Mouse (Mus musculus) inflammation-experienced regulatory T-cells, adult 6 months (primary cell): ENCODE data around the gene Snx29. TPM values are rescaled to one million over a fixed set of nuclear protein-coding genes. Genes with fewer than 3 reads are reported as not detected.
A peak's percentile ranks its signal among the peaks of the same experiment; 100 is the strongest.

Experiments used
- ATAC-seq: one replicate; pipeline ENCODE4 v1.8.0; 2017
- polyA plus RNA-seq, 3 experiments: library from polyadenylated mRNA; unstranded; fragments of 100-300 nt; shearing (Covaris generic); gene quantifications; one replicate each; pipeline ENCODE4 v1.2.1; 2017

The Snx29 gene
- polyA plus RNA-seq, 3 experiments from 2014 or later: 4.4 to 14.3 (median 6.1) TPM

GRCm38 (mm10) chr16:11601336-11602082, 278.8 kb downstream of the Snx29 start:
- no peak for ATAC-seq

GRCm38 (mm10) chr16:11603667-11604422, 281.1 kb downstream of the Snx29 start:
- no peak for ATAC-seq

GRCm38 (mm10) chr16:11612526-11613126, 289.9 kb downstream of the Snx29 start:
- ATAC-seq: no peak

GRCm38 (mm10) chr16:11614401-11615014, 291.8 kb downstream of the Snx29 start:
- no peak for ATAC-seq

GRCm38 (mm10) chr16:11615633-11616032, 292.9 kb downstream of the Snx29 start:
- ATAC-seq: no peak

- no peak for ATAC-seq
Observed at GRCm38 (mm10) chr16:11619951-11620350, 297.2 kb downstream of the Snx29 start.

GRCm38 (mm10) chr16:11621042-11621441, 298.3 kb downstream of the Snx29 start:
- no peak for ATAC-seq

GRCm38 (mm10) chr16:11621664-11622063, 299.0 kb downstream of the Snx29 start:
- no peak for ATAC-seq

GRCm38 (mm10) chr16:11623032-11623431, 300.3 kb downstream of the Snx29 start:
- no peak for ATAC-seq

- ATAC-seq: no peak
Observed at GRCm38 (mm10) chr16:11624121-11624520, 301.4 kb downstream of the Snx29 start.

GRCm38 (mm10) chr16:11626004-11626481, 303.3 kb downstream of the Snx29 start:
- ATAC-seq: no peak

- ATAC-seq: no peak
Observed at GRCm38 (mm10) chr16:11626616-11627015, 303.9 kb downstream of the Snx29 start.

GRCm38 (mm10) chr16:11627866-11628638, 305.3 kb downstream of the Snx29 start:
- no peak for ATAC-seq

- ATAC-seq: no peak
Observed at GRCm38 (mm10) chr16:11629704-11630103, 307.0 kb downstream of the Snx29 start.

- ATAC-seq: no peak
Observed at GRCm38 (mm10) chr16:11630489-11630888, 307.8 kb downstream of the Snx29 start.

GRCm38 (mm10) chr16:11632205-11632747, 309.6 kb downstream of the Snx29 start:
- ATAC-seq: peak; percentile 41

- no peak for ATAC-seq
Observed at GRCm38 (mm10) chr16:11636196-11636733, 313.6 kb downstream of the Snx29 start.

GRCm38 (mm10) chr16:11636902-11637301, 314.2 kb downstream of the Snx29 start:
- ATAC-seq: no peak

GRCm38 (mm10) chr16:11637794-11638193, 315.1 kb downstream of the Snx29 start:
- ATAC-seq: no peak

GRCm38 (mm10) chr16:11638739-11639138, 316.0 kb downstream of the Snx29 start:
- ATAC-seq: no peak

- no peak for ATAC-seq
Observed at GRCm38 (mm10) chr16:11639936-11640335, 317.2 kb downstream of the Snx29 start.
